Mouse (Mus musculus): ENCODE data around the gene Pigz.

The Pigz gene

DNA sequence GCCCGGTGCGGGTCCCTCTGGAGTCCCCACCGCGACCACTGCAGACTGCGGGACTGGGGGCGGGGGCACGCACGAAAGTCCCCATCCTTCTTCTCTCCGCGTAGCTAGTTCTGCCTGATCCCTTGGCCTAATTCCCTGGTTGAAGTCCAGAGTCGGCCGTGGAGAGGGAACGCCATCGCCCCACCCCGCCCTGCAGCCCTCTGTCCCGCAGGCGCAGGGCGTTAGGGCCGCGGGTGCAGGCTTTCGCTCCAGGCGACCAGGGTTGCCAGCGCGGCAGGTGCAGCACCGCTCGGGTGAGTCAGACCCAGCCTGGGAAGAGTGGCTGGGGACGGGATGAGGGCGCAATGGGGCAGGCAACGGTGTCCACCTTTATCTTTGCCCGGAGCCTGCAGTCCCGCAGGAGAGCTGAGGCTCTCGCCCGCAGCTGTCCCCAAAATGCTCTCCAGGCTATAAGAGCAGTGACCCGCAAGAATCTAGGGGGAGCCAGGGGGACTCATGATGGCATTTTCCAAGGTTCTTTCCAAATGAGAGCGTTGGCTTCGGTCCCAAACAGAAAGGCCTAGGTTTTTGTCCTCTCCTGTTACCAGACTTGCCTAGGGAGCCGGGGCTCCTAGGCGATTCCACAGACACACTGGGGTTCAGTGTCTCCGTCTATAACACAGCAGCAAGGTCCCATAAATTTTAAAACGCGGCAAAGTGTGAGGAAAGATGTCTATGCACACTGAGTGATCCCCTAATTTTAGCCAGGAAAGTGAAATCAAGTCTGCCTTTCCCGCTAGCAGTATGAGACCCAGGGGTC lies at the start of gene Pigz:
Pigz (plus strand) TSS at position 101 of the 799 bp plus-strand sequence.
- peak; percentile 54 for DNase-seq (ENCODE audit: low read depth, low spot score)

DNA sequence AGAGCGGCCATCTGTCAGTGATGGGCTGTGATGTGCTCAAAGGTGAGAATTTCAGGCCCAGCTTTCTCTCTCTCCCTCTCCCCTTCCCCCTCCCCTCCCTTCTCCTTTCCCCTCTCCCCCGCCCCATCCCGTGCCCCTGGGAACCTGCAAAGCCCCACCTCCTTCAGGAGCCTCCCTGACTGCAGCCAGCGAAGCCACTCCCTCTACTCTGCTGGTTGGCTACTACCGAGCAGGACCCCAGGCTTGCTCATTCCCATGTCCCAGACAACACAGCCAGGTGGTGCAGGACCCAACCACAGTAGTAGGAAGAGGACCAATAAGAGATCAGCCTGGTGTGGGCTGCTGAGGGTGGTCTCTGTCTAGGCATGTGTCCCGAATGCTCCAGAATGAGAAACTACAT lies 49.7 kb upstream of the Pigz start:
- DNase-seq (ENCODE audit: low read depth, low spot score): peak; percentile 65

DNA sequence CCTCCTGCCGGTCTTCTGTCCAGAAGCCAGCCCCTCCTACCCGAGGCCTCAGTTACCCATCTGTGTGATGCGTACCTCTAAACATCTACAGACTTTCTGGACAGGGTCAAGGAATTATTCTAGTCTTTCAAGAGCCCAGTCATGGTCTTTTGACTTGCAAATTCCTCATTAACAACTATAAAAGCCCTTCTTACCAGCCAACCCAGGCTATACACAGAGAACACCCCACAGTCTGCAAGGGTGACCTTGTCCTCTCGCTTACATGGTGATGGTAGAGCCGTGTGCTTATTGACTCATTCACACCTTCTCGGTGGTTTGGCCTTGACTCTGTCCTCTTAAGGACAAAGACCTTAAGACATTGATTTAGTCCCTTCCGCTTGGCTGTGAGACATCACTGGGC lies 42.7 kb upstream of the Pigz start:
- DNase-seq (ENCODE audit: low read depth, low spot score): peak; percentile 86

DNA sequence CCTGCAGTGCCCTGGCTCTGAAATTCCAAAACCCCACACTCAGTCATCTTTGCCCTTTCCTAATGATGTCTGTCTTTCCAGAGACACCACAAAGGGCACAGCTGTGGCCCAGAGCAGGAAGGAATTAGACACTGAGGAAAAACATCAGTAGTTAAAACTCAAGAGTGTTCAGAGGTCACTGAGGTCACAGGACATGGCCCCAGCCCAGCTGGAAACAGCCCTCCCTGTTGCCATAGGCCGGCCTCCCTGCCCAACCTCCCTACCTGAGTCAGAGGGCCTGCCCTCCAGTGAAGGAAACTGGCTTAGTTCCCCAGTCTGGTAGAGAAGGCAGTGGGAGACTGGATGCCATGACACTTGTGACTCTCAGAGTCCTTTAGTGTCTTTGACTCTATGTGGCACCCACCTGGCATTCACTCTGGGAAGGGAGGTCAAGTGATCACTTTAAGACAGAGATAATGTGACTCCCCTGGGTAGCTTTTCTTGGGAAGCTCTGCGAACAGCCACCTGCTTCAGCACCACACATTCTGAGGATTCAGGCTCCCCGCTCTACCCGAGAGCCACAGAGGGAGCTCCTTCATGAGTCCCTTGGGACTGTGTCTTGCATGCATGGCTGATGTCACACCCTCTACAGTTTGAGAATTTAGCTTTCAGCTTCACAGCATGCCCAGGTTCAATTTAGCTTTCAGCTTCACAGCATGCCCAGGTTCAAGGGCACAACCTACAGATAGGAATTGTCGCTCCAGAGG lies 40.1 kb upstream of the Pigz start:
- DNase-seq (ENCODE audit: low read depth, low spot score): peak; percentile 63

DNA sequence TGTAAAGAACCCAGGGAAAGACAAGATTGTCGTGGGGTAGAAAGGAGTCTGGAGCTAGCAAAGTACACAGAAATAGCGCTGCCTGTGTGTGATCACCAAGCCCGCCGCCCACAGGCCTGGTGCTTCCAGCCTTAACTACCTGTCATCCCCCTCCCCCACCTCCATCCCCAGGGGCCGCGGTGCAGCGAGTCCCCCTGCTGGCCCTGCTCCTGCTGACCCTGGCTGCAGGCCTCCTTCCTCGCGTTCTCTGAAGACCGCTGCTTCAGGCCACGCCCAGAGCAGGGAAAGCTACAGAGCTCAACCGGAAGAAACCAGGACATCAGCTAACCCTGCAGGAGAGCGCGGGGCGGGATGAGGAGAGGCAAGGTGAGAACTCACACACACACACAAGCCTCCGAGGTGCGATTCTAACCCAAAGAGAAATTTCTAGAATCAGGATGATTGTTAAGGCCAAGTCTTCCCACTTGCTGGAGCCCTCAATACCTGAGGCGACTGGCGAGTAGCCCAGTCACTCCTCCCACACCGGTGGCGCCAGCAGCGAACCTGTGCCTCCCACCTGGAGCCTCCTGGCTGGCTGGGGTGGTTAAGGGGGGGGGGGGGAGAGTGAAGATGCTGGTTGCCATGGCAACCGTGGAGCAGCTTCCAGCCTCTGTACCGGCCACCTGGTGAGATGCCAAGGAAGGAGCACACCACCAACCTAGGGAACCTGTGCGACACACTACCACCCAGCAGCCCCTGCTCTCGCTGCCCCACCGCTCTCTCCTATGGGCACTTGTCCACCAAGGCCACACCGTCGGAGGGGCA lies 36.5 kb upstream of the Pigz start:
- DNase-seq (ENCODE audit: low read depth, low spot score): peak; percentile 76

DNA sequence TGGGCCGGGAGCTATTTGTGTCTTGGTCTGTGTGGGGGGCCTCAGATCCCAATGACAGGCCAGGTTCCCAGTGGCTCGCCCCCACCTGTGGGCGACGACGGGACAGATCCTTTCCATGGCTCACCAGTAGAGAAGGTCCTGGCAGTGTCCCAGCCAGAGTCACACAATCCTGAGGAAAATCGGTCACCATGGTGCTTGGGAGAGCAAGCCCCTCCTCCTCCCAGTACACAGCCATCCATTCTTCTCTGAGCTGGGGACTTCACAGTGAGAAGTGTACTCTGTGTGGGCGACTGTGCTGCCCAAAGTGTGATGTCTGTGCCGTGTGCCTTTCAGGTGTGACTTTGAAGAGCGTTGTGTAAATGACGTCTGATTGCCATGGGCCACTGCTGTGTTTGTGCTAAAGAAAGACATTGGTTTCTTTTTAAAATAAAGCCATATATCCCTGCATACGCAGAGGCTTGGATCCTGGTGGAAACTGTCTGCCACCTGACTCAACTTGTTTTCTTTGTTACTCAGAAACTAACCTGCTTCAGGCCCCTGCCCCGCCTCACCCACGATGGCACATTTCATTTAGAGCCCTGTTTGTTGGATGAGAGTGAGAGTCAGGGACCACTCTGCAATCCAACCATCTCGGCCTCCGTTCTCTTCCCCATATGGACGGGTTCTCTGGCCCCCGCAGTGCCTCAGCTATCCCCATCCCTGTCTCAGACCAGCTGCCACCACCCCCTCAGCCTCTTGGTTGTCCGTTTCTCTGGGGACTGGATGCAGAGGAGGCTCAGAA lies 34.9 kb upstream of the Pigz start:
- no peak for DNase-seq (ENCODE audit: low read depth, low spot score)

DNA sequence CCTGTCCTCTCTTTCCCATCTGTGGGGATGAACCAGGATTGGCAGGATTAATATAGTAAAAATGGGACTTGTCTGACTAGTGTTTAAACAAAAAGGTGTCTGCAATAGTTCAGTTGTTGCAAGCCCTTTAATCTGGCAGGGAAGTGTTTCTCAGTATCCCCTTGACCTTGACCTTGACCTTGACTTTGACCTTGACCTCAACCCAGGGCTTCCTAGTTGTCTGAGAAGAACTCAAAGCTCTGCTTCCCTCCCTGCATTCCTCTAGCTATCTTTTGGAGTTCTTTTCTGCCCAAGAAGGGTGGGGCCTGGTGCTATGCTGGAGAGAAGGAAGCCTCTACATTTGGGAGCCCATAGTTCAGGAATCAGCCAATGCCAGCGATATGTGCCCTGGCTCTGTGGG lies 31.8 kb upstream of the Pigz start:
- DNase-seq (ENCODE audit: low read depth, low spot score): peak; percentile 87

DNA sequence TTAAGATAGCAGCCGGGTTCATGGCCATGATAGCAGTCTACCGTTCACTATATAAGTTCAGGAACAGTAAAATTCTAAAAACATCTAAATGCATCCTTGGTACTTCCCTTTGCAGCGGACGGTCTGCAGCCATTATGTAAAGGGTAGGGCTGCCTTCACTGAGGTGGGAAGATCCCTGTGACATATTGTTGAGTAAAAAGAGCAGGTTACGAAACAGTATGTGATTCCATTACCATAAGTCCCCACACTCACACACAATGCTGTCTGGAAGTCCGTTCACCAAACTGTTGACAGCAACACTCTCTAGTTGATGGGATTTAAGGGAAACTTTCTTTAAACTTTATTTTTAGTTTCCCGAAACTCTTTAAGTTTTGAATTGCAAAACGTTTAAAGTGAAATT lies 30.4 kb upstream of the Pigz start:
- no peak for DNase-seq (ENCODE audit: low read depth, low spot score)

DNA sequence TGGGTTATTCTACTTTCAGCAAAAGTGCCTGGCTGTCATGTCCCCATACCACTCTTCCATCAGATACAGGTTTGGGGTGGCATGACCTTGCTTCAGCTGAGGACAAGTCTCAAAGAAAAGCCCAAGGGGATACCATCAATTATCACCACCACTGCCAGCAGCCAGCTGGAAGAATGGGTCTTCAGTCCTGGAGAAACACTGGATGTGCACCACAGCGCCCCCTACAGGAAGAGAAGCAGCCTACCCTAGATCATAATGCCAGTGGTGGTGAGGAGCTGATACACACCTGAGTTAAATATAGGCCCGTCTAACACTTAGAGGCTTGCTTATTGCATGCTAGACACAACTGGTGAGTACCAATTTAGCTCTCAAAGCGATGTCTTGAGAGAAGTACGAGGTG lies 28.3 kb upstream of the Pigz start:
- peak; percentile 78 for DNase-seq (ENCODE audit: low read depth, low spot score)

DNA sequence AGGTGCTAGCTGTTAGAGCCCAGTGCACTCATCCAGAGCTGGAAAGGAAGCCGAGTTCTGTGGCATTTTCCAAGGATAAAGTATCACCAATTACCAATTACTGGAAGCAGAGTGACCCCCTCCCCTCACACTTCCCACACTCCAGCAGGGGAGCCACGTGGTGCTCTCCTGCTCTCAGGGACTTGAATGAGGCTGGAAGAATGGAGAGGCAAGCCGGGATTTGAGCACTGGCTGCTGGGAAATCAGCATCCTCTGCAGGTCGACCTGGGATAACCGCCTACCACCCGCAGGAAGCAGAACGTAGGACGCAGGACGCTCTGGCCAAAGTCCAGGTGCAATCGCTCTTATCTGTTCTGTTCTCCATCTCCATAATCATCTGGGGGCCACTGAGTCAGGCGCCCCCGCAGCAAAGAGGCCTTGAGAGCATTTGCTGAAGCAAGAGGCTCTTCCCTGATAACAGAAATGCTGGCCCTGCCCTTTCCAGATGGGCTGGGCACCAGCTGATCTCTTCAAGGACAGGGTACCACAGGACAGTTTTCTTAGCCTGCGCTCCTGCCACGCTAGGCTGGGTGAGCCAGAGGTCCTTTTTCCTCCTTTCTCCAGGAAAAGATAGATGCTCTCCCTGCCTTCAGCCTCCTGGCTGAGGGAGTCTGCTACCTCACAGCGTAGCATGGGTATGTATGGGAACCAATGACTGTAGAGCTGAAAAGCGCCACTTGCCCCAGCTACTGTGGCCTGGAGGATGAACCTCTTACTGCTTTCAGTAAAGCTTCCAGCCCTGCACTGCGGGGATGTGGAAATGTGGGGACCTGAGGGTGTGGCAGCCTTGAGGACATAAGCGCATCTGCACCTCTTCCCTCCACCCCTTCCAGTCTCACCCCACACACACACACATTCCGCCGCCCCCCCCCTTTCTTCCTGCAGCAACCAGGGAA lies 27.5 kb upstream of the Pigz start:
- DNase-seq (ENCODE audit: low read depth, low spot score): no peak

DNA sequence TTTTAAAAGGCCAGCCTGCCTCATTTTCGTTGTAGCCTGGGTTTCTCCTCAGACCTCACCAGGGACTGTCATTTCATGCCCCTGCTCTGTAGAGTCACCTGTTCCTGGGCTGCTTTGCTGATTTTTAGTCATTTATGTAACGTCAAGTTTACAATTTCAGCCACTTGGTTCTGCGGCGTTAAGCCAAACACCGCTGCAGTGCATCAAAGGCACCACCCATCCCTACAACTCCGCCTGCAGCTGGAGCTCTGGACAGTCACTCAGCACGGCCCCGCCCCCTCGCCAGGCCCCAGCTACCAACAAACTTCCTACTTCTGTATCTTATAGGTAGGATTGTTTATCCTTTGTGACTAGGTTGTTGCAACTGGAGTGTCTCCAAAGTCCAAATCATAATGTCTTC lies 26.8 kb upstream of the Pigz start:
- peak; percentile 71 for DNase-seq (ENCODE audit: low read depth, low spot score)

DNA sequence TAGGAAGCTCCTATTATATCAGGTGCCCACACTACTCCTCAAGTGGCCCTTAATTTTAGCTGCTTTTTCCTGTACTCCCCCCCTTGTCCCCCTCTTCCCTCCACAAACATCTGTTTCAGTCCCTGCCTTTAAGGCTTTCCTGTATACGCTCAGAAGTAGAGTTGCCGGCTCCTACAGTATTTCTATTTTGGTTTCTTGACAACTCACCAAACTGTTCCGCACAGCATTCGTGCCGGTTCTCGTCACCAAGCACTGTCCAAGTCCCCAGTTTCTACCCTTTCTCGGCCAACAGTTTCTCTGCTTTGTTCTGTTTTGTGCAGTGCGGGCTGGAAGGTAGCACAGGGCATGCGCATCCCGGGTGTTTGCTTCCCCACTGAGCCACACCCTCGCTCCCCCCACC lies 24.7 kb upstream of the Pigz start:
- no peak for DNase-seq (ENCODE audit: low read depth, low spot score)

DNA sequence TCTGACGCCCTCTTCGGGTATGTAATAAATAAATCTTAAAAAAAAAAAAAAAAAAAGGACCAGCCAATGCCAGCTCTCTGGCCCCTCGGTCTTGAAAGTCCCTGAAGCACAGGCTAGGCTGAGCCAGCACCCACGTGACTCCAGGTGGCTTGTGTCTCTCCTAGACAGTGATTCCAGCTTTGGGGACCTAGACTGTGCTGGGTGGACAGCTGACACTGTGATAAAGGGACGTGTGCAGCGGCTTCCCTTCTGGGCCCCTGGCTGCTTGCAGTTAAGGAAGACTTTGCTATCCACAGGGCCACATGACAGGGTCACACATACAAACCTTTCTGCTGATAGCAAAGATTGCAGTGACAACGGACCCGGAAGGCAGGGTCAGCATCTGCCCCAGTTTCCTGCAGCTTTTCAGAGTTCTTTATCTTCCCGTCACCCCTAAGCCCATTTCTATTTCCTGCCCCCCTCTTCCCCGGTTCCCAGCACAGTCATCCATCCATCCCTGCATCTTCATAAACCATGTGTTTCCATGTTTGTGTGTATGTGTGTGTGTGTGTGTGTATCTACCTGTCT lies 23.3 kb upstream of the Pigz start:
- no peak for DNase-seq (ENCODE audit: low read depth, low spot score)

DNA sequence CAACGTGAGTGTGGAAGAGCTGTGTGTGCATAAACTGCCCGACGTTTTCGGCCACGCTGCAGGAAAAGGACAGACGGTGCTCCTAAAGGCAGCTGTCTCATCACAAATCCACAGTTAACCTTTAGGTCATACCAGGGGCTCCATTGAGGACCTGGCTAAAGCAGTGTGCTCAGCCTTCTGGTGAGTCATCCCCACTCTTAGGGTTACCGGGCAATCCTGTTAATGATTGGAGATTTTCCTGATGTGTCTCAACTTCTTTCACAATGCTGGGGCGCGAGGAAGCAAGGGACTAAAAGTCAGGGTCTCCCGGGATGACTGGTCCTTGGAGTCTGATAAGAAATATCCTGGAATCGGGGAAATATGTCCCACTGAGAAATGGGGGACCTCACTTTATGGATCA lies 15.9 kb upstream of the Pigz start:
- no peak for DNase-seq (ENCODE audit: low read depth, low spot score)

DNA sequence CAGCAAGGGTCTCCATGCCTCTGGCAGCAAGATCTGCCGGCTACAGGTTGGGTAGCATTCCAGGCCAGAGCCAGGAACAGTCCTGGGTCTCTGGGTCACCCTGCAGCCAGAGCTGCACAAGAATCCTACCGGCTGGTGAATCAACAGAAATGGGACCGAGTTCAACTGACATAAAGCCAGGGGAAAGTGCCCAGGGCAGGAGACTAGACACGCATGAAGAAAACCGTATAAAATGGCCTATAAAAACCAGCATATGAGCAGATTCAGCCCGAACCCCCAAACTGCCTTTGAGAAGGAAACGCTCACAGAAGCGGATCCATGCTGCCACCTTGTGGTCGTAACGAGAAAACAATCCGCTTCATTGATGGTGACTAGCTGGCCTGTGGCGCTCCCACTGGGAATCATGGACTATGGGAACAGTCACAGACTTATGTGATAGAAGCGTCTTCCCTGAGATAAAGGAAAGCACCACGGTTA lies 15.4 kb upstream of the Pigz start:
- DNase-seq (ENCODE audit: low read depth, low spot score): peak; percentile 82

DNA sequence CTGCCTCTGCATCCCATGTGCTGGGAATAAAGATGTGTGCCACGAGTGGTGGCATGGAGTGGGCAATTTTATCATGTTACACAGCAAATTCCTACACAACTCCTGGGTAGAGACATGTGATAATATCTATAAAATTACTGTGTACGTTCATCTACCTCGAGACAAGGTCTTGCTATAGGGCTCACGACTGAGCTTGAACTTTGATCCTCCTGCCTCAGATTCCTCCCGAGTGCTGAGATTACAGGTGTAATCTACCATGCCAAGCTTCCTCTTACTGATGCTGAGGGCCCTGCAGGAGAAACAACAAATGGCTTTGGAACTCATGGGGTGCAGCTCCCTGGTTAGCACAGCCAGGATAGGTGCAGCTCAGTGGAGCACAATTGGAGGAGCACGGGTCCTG lies 9.3 kb upstream of the Pigz start:
- DNase-seq (ENCODE audit: low read depth, low spot score): no peak

DNA sequence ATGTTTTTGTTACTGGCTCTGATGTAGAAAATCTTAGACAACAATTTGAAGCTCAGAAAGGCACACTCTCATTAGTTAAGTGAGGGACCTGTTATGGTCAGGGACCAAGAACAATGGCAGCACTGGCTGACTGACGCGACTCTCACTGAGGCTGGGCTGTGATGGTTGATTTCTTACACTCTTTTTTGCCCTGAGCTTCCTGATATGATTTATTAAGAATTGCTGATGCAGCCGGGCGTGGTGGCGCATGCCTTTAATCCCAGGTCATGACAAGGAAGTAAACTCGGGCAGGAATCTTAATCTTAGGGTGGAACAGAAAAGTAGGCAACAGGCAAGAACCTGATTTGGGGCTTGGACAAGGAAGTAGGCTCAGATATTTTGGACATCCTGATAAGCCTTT lies 7.6 kb upstream of the Pigz start:
- no peak for DNase-seq (ENCODE audit: low read depth, low spot score)

DNA sequence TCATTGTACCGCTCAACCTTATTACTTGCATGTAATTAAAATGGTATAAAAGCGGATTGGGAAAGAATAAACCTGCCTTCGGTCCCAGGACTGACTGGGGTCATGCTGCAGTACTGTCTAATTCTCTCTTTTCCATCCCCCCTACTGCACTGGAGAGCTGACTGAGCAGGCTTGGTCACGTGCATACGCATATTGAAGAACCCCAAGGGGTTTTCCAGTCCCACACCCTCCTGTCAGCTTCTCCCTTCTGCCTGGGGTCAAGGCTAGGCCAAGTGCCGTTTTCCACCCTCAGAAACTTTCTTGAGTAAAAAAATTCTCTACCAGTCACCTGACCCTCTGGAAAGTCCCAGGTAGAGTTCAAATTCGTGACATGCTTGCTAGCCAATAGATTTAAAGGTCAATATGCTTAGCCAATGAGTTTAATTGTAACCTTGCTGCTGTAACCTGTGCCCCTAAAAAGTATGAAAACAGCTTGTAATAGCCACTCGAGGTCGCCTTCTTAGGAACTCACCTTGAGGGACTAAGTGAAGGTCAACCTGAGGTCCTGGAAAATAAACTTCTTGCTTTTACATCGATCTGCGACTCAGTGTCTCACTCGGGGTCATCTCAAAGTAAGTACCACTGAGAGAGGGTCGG lies 7.0 kb upstream of the Pigz start:
- DNase-seq (ENCODE audit: low read depth, low spot score): peak; percentile 77

DNA sequence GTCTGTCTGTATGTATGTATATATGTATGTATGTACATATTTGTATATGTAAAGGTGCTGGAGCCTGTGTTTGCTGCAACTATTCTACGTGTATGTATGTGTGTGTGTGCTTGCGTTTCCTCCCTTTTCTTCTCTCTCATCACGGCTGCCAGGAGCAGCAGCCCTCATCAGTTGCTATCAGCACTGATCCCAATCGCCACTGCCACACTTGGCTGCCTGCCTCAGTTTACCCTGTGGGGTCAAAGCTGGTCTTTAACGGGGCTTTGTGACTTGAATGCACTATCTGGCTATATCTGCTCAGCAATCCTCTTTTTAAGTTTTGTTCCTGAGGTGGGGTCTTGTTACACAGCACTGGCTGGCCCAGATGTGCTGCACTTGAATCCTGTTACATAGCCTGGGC lies 6.2 kb upstream of the Pigz start:
- no peak for DNase-seq (ENCODE audit: low read depth, low spot score)
